Mouse (Mus musculus): ENCODE measurements around the gene Pgm5. TPM values are rescaled to one million over a fixed set of nuclear protein-coding genes. Genes with fewer than 3 reads are reported as not detected.

Gene Pgm5
- polyA plus RNA-seq, 1 experiment from 2014 or later = 10.9 TPM

DNA sequence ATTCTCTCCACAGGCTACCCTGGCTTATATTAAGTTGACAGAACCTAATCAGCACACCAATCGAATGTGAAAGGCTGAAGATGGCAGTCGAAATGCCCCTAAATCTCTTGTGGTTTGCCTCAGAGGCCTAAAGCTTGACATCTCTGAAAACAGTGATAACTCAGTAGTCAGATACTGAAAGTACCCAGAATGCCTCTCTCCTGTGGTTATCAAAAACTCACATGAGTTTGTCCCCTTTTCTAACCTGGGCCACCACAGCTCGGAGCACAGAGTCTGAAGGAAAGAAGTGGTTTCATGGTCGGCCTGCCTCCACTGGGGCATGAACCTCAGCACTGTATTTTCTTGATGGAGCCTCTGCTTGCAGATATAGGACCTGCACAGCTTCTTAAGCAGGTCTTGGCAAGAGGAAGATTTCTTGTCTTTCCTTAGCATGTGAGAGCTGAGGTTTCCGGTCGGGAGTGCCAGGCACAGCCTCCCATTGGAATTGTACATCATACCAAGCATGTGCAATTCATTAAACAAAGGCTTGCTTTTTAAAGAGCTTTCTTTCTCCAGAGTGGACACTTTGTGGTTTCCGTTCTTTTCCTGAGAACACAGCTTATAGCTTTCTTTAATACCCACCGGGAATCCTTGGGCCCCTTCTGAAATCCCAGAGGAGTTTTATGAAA is 215.4 kb downstream of the Pgm5 start:
- no peak overlapping the region for H3K27ac ChIP-seq

DNA sequence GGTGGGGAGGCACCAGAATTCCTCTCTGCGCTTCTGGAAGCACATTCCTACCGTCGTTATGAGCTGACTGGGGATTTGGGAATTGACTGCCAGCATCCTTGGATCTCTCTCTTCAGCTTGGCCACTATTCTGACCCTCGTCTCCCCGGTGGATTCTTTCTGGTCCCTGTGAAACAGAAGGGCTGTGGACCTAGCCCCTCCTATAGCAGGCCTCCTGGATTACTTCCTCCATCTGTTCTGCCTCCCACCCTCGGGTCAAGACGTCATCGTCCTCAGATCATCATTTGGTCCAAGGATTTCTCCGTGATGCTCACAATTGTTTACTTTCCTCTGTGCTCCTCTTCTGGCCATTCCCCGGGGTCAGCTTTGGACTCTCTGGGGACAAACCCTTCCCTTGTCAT is 216.7 kb downstream of the Pgm5 start:
- 57% methylated on average over 10 of the region's 10 CpGs for WGBS

More for the DNA sequence above, 215.4 kb downstream of the Pgm5 start:
- Histone ChIP-seq H3K27me3 (replicated peaks) (no peaks in the 10 kb centered on the region), H3K9me3 (no peaks in the 10 kb centered on the region), H3K4me2 (no peak overlapping the region), H3K4me3 (replicated peaks) (no peak overlapping the region), H3K36me3 (no peaks in the 10 kb centered on the region), H3K9ac (no peak overlapping the region), H3K4me1 (no peaks in the 10 kb centered on the region)
- ATAC-seq (ENCODE audit: insufficient read depth, low FRiP score, low read depth) = no peak
- WGBS = 75% methylated on average over 8 of the region's 8 CpGs

DNA sequence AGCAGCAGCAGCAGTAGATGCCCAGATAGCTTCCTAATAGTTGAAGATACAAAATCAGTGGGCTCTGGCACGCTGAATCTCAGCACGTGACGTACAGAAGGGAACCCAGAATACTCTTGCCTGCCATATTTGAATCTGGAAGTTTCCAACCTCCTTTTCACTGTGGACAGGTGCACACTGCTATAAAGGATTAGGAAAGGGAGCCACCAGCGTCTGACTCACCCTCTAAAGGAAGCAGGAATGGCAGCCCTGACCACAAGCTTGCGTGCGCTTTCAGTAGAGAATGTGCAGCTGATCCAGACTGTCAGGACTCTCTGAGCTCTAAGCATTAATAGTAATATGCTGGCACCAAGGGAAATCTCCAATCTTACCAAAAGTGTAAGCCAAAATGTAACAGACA is 220.7 kb downstream of the Pgm5 start:
- 83% methylated on average over 6 of the region's 6 CpGs for WGBS
- H3K27ac ChIP-seq = no peak overlapping the region
- no peaks in the 10 kb centered on the region for H3K27me3 ChIP-seq (replicated peaks)
- no peak overlapping the region for H3K4me3 ChIP-seq (replicated peaks)
- H3K36me3 ChIP-seq = no peaks in the 10 kb centered on the region
- H3K4me2 ChIP-seq = no peak overlapping the region
- no peaks in the 10 kb centered on the region for H3K4me1 ChIP-seq
- ATAC-seq (ENCODE audit: insufficient read depth, low FRiP score, low read depth) = no peak
- no peak overlapping the region for H3K9ac ChIP-seq
- H3K9me3 ChIP-seq = no peaks in the 10 kb centered on the region

More for the DNA sequence above, 216.7 kb downstream of the Pgm5 start:
- Histone ChIP-seq H3K4me2 (no peak overlapping the region), H3K9ac (no peak overlapping the region), H3K27me3 (replicated peaks) (no peaks in the 10 kb centered on the region), H3K4me3 (replicated peaks) (no peak overlapping the region), H3K36me3 (no peaks in the 10 kb centered on the region), H3K4me1 (no peaks in the 10 kb centered on the region), H3K27ac (no peak overlapping the region), H3K9me3 (no peaks in the 10 kb centered on the region)
- ATAC-seq (ENCODE audit: insufficient read depth, low FRiP score, low read depth) = no peak

GRCm38 (mm10) chr19:24637988-24638387 is 223.7 kb downstream of the Pgm5 start:
- Histone ChIP-seq H3K9me3 (no peaks in the 10 kb centered on the region), H3K9ac (no peak overlapping the region), H3K4me2 (no peak overlapping the region), H3K36me3 (no peaks in the 10 kb centered on the region), H3K4me1 (no peaks in the 10 kb centered on the region), H3K27me3 (replicated peaks) (no peaks in the 10 kb centered on the region), H3K27ac (no peak overlapping the region), H3K4me3 (replicated peaks) (no peak overlapping the region)
- ATAC-seq (ENCODE audit: insufficient read depth, low FRiP score, low read depth) = no peak
- 90% methylated on average over 6 of the region's 6 CpGs for WGBS

GRCm38 (mm10) chr19:24636616-24637015 is 225.0 kb downstream of the Pgm5 start:
- no peaks in the 10 kb centered on the region for H3K36me3 ChIP-seq
- no peak overlapping the region for H3K27ac ChIP-seq
- 79% methylated on average over 10 of the region's 10 CpGs for WGBS
- H3K27me3 ChIP-seq (replicated peaks) = no peaks in the 10 kb centered on the region
- H3K9me3 ChIP-seq = no peaks in the 10 kb centered on the region
- H3K4me1 ChIP-seq = no peaks in the 10 kb centered on the region
- ATAC-seq (ENCODE audit: insufficient read depth, low FRiP score, low read depth) = no peak
- no peak overlapping the region for H3K9ac ChIP-seq
- H3K4me2 ChIP-seq = no peak overlapping the region
- no peak overlapping the region for H3K4me3 ChIP-seq (replicated peaks)

DNA sequence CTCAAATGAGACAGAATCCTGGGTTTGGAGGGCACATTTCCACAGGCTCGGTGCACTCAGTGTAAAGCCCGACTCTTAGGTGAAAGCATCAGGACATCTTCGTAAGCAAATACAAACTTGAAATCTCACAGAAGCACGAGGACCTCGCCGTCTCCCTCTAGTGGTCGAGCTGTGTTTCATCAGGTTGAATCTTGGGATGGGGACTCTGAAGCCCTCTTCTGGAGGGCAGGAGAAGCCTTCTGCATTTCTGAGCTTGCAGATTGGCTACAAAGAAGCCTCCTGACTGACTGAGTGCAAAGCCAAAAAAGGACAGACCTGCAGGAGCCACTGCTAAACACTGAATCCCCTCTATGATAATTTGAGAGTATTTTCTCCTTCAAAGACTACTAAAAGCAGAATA is 227.1 kb downstream of the Pgm5 start:
- H3K4me1 ChIP-seq = no peaks in the 10 kb centered on the region
- H3K4me3 ChIP-seq (replicated peaks) = no peak overlapping the region
- H3K36me3 ChIP-seq = no peaks in the 10 kb centered on the region
- H3K27ac ChIP-seq = no peak overlapping the region
- no peak overlapping the region for H3K4me2 ChIP-seq
- H3K9me3 ChIP-seq = no peaks in the 10 kb centered on the region
- no peaks in the 10 kb centered on the region for H3K27me3 ChIP-seq (replicated peaks)
- no peak overlapping the region for H3K9ac ChIP-seq
- no peak for ATAC-seq (ENCODE audit: insufficient read depth, low FRiP score, low read depth)
- WGBS = 5% methylated on average over 7 of the region's 7 CpGs

Other genes starting within 250 kb of the Pgm5 start
- gene Tmem252, start 187.8 kb downstream of the Pgm5 start, polyA plus RNA-seq (2015; fragmentation: Nextera tagmentation; extraction: Ambion mirVana) = 7.2 and 7.3 TPM in 2 replicates
- gene Gm10053, start 13.8 kb upstream of the Pgm5 start, polyA plus RNA-seq (2015; fragmentation: Nextera tagmentation; extraction: Ambion mirVana) = 251 and 260 TPM in 2 replicates
- gene Foxd4, start 39.3 kb upstream of the Pgm5 start, polyA plus RNA-seq (2015; fragmentation: Nextera tagmentation; extraction: Ambion mirVana) = not detected in 2 replicates
- gene Cbwd1, start 99.8 kb upstream of the Pgm5 start, polyA plus RNA-seq (2015; fragmentation: Nextera tagmentation; extraction: Ambion mirVana) = 17.8 and 19.9 TPM in 2 replicates
- gene Dock8, start 137.7 kb upstream of the Pgm5 start, polyA plus RNA-seq (2015; fragmentation: Nextera tagmentation; extraction: Ambion mirVana) = 6.0 and 6.9 TPM in 2 replicates

All from stomach, embryonic 15.5 days (tissue).